Mouse (Mus musculus) left cerebral cortex, adult 9 months (tissue): Measurements from ENCODE around the gene Hlcs.

Source experiments
- DNase-seq, 2 experiments: peaks; one replicate each; pipeline ENCODE4 v3.0.0; 2022; ENCODE audit warnings: low spot score in 2 of 2

The Hlcs gene

DNA sequence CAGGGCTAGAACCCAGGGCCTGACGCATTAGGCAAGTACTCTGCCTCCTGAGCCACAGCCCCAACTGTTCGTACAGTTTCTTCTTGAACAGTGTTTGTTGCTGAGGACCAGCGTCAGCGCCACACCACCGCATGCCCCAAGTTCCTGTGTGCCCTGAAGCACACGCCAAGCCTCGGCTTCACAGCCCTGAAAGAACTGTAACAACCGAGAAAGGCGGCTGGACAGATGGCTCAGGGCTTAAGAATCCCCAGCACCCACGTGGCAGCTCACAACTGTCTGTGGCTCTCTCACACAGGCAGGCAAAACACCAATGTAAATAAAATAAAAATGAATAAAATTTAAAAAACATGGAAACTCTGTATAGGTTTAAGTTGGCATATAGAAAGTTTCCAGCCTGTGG is 104.5 kb downstream of the Hlcs start:
- peak in 1 of 2 experiments; percentile 43 for DNase-seq

DNA sequence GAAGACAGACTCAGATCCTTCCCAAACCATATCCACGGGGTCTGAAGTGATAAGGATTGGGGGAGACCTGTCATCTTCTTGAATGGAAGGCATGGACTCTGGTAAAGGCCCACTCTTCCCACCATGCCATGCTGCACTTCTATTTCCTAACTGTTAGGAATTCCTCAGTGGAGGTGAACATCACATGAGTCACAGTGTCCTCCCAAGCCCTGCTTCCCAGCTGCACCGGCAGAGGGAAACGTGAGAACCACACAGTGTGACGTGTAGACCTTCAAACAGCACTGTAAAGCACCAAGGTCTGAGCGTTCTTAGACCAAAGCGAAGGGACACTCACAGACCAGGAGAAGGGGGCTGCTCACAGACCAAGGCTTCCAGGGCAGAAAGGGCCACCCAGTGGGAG is 105.2 kb downstream of the Hlcs start:
- DNase-seq: peak in 1 of 2 experiments; percentile 19

DNA sequence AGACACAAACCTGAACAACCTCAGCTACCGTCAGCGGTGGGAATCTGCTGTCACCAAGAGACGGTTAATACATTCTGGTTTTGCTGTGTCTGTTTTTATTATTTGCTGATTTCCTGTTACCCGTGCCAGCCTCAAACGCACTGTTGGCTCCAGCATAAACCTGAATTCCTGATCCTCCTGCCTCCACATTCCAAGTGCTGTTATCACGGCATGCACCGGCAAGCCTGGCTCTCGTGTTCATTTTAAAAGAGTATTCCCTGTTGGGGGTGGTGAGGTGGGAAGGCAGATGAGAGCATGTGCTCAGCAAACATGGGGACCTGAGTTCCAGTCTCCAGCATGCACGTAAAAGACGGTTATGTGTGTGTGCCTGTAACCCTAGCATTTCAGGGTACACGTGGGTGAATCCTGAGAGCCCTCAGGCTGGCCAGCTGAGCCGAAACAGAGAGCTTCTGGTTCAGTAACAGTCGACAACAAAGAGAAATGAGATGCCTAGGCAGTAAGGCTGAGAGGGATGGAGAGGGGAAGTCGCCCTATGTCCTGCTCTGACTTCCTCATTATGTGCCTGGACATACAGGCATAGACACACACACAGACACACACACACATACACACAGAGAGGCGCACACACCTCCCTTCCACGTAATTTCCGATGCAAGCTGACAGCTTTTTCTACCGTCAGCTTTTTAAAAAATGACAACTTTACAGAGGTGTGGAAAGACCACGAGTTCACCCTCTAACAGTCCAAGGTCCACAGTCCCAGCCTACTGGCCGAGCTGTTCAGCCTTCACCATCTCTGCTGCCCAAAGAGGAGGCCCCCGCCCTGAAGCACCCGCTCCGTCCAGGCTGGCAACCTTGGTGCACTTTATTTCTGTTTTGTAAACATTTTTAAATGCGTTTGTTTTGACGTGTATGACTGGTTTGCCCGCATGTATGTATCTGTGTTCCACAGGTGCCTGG is 107.6 kb downstream of the Hlcs start:
- no peak for DNase-seq

DNA sequence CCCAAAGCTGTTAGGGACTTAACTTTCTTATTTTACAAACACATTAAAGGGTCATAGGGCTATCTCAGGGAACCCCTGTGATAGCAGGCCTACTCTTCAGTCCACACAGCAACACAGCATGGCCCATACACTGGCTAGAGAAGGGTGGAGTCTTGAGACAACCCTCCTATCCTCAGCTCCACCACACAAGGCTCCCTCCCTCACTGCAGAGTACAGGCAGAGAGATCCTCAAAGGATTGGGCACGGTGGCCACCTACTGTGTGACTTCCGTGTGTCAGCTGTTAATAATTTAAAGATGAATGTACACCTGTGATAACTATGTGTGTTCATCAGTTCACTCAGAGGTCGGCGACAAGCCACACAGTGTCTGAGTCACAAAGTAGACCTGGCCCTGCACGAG is 112.0 kb downstream of the Hlcs start:
- DNase-seq: no peak

DNA sequence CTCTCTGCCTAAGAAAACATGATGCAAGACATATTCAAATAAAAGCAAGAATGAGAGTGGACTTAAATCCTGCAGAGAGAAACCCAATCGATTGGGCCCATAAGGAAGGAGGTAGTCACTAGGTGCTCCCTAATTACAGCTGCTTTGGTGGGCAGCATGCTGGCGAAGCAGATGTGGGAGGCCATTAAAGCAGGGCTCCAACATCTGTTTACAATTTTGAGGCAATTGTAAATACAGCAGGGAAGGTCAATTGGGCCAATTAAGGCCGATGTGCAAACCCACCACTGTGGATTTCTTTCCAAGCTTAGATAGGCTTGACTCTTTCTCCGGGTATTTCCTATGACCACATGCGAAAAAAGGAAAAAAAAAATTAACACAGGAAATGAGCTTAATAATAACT is 117.5 kb downstream of the Hlcs start:
- no peak for DNase-seq

DNA sequence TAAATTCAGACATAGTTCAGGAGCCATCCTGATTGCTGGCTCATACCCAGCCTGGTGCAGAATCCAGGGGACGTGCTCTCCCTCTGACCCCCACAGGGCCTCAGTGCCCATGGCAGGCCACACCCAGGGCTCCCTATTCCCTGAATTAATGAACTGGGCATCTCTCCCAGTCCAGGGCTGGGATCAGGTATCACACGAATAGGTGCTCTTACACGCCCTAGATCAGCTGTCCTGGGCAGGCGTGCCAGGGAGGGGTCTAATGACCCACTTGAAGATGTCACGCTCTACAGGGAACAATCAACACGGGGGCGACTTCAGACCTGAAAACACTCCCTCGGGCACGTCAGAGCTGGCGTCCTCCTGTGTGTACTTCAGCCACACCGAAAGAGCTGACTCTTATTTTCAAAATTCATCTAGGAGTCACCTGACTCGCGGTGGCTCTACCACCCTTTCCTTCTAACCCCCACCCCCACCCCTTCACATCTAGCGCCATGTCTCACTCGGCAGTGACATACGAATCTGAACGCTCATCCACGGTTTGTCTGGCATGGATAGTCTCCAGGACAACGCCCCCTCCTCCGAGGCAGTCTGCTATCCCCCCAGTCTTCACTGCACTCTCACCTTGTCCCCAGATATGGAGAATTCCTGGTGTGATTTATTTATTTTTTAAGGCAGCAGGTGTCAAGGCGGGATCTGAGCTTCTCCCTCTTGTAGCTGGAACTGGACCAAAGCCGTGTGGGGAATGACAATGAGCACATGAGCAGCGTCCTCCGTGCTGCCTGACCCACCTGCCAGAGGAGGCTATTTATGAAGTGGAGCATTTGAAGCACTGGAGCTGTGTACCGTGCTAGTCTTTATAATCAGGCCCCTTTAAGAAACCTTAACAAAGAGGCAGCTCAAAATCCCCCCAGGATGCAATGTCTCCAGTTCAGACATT is 121.7 kb downstream of the Hlcs start:
- no peak for DNase-seq

GRCm38 (mm10) chr16:94190256-94190655 is 123.1 kb downstream of the Hlcs start:
- DNase-seq: no peak

- no peak for DNase-seq
These were observed 126.8 kb downstream of the Hlcs start for GRCm38 (mm10) chr16:94186526-94186925.

DNA sequence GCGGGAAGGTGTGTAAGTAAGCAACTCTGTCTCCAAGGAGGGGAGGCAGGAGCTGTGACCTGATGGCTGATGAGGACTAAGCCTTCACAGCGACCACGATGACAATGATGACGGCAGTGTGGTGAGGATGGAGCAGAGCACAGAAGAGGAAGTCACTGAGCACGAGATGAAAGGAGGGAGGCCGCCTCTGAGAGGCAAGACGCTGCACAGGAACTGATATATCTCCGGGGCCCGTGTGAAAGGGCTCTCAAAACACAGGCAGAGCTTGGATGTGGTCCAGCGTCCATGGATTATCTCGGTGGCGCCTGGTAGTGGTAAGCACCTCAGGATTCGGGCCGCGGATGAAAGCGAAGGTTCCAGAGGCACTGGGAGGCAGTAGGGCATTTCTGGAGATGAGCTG is 127.9 kb downstream of the Hlcs start:
- DNase-seq: no peak

GRCm38 (mm10) chr16:94180122-94180870 is 133.1 kb downstream of the Hlcs start:
- DNase-seq: no peak

DNA sequence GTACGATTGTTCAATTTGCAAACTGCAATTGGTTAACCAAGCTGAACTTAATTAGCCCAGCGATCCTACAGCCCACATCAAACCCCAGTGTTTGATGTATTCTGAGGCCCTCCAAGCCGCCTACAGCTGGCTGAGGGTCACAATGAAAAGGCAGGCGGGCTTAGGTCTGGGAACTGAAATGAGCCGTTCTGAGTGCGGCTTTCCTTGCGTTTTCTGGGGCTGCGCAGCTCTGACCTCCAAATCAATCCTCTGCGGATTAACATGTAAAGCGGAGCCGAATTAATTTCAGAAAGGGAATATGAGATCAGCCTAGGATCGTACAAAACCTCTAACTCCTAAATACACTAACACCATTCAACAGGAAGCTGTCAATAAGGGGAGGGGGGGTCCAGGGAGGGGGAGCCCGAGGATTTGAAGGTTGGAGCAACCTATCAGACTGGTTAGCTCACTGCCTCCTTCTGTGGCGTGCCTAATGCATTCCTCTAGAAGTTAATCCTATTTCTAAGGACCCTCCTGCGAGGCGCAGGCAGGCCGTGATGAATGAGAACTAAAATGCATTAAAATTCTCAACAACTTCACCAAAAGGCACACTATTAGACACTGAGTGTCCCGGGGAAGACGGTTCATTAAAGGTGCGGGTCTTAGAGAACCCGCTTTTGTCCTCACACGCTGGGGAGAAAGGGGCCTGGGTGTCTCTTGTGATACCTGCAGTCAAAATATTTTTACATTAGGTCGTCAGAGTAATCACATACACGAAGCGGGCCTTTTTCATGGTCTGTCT is 133.8 kb downstream of the Hlcs start:
- no peak for DNase-seq

GRCm38 (mm10) chr16:94178441-94179220 is 134.7 kb downstream of the Hlcs start:
- no peak for DNase-seq

GRCm38 (mm10) chr16:94176997-94177857 is 136.1 kb downstream of the Hlcs start:
- no peak for DNase-seq

GRCm38 (mm10) chr16:94175366-94175986 is 137.9 kb downstream of the Hlcs start:
- DNase-seq: no peak

DNA sequence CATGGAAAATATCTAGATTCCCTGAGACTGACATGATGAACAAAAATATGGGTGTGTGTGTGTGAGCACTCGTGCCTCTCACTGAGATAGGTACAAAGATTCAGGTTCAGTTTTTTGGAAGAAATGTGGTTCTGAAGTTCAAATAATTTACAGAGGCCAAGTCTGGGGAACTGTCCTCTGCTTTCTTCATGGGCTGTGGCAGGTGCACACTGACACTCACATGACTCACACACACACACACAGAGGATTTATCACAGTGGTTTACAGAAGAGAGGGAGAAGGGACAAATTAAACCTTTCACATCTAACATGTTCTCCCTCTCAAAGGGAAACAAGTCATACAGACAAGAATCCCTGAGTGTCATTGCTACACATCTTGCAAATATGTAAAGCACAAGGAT is 140.0 kb downstream of the Hlcs start:
- DNase-seq: no peak

DNA sequence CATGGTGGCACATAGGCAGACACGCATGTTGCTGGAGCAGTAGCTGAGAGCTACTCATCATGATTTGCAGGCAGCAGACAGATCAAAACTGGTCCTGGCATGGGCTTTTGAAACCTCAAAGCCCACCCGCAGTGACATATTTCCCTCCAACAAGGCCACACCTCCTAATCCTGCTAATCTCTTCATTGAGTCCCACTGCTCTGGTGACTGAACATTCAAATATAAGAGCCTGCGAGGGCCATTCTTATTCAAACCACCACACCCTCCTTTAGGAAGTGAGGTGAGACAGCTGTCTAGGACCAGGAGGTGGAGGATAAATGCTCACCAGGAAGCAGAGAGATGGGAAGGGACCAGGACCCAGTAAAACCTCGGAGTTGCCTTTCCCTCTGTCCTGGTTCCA is 143.2 kb downstream of the Hlcs start:
- no peak for DNase-seq

DNA sequence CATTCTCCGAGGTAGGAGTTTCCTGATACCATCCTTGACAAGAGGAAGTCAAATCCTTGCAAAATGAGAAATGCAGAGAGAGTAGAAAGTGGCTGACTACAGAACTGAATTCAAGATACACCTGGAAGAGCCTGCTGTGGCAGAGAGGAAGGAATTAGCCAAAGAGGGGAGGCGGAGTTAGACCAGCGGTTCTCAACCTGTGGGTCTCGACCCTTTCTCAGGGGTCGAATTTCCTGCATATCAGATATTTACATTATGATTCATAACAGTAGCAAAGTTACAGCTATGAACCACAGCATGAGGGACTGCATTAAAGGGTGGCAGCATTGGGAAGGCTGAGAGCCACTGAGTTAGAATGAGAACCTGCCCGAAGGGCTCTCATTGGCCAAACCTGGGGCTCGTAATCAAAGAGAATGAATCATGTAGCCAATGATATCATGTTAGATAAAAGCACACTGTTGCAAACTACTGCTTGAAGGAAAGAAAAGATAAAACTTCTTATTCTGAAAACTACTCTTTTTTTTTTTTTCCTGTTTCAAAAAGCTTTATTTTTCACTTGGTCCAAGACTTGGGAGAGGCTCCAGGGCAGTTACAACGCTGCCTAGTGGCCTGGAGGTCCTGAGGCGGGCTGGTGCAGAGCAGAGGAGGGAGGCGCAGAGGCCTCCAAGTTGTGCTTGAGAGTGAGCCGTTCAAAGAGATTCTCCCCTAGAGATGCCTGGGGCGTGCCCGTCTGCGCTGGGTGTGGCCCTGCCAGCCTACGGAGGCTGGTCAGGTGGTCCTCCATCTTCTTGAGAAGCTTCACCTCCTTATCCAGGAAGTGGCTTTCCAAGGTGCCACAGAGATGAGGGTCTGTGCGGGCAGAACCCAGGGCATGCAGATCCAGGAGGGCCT is 144.5 kb downstream of the Hlcs start:
- no peak for DNase-seq

GRCm38 (mm10) chr16:94164978-94165377 is 148.4 kb downstream of the Hlcs start:
- no peak for DNase-seq
